Mouse (Mus musculus): ENCODE results near the gene Il20rb. TPM values are rescaled to one million over a fixed set of nuclear protein-coding genes. Genes with fewer than 3 reads are reported as not detected.

The Il20rb gene
- total and polyA plus RNA-seq, 2 experiments from 2014 or later = 0.99 to 2.5 TPM

DNA sequence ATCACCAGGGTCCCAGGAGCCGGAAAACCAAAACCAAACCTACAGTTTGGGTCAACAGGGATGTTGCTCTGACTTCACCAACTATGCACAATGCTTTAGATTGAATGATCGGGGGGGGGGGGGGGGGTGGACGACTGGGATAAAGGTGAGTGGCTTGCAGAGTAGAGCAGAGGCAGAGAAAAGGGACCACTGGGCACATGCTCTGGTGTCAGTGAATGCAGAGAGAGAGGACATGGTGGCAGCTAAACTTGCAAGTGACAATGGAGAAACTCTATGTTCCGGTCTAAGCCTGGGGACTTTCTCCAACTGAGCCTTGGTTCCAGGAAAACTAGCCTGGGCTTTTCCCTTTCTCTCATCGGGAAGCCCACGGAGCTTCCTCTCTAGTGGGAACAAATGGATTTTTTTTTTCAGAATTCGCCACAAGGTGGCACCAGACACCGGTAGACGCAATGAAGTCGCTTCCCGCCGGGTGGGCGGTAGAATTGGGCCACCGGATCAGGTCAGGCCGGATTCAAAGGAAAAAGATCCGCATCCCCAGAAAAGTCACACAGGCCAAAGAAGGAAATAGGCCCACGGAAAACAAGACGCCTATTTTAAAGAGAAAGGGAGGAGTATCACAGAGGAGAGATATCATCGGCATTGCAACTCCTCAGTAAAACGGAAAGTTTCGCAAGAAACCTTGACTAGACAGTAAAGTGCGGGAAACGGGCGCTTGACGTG lies 32.5 kb downstream of the Il20rb start:
- Histone ChIP-seq H3K4me2 (ENCODE audit: low read depth, low read length, poor library complexity, severe bottlenecking) (peak overlapping the region; percentile 57), H3K4me3 (ENCODE audit: low read depth, low read length) (peak overlapping the region; percentile 29), H3K27me3 (ENCODE audit: insufficient read depth, low read length) (no peaks in the 10 kb centered on the region), H3K4me1 (ENCODE audit: insufficient read depth, low read length) (no peaks in the 10 kb centered on the region), H3K27ac (ENCODE audit: low read depth, low read length) (no peak overlapping the region), H3K9ac (replicated peaks; ENCODE audit: low read length, poor library complexity, severe bottlenecking) (0 out of 2 replicates have a peak overlapping the region, but pooled peaks have one; percentile 24), H3K9me3 (ENCODE audit: low read length) (no peaks in the 10 kb centered on the region), H3K36me3 (ENCODE audit: insufficient read depth, low read length) (no peaks in the 10 kb centered on the region)
- DNase-seq (ENCODE audit: low spot score) (peak; percentile 90), ATAC-seq (ENCODE audit: low FRiP score) (no peak)
- TF ChIP-seq CTCF (IDR thresholded peaks at IDR 0.05) = peak; percentile 87
- 7% methylated on average over 25 of the region's 25 CpGs for WGBS

DNA sequence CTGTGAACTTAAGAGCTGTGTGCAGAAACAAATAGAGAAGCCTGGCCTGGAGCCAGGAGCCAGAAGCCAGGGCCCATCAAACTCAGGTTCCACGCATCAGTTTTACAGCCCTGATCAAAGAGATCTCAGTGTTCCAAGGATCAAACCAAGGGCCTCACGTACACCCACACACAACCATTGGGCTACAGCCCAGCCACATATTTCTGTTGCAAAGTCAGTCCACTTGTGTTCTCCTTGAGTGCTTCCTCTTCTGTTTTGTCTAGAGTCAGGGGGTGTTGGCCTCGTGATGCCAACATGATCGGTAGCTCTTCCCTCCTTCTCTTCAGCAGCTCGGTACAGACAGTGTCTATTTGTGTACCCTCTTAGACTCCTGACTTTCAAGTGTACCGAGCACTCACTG lies 34.2 kb downstream of the Il20rb start:
- H3K27ac ChIP-seq (ENCODE audit: low read depth, low read length) = no peak overlapping the region
- WGBS = 65% methylated on average over 6 of the region's 6 CpGs
- ATAC-seq (ENCODE audit: low FRiP score) = no peak
- no peaks in the 10 kb centered on the region for H3K27me3 ChIP-seq (ENCODE audit: insufficient read depth, low read length)
- H3K4me1 ChIP-seq (ENCODE audit: insufficient read depth, low read length) = no peaks in the 10 kb centered on the region
- H3K4me2 ChIP-seq (ENCODE audit: low read depth, low read length, poor library complexity, severe bottlenecking) = no peak overlapping the region
- H3K4me3 ChIP-seq (ENCODE audit: low read depth, low read length) = no peak overlapping the region
- no peak for DNase-seq (ENCODE audit: low spot score)
- H3K9me3 ChIP-seq (ENCODE audit: low read length) = no peaks in the 10 kb centered on the region
- H3K36me3 ChIP-seq (ENCODE audit: insufficient read depth, low read length) = no peaks in the 10 kb centered on the region
- no peak for TF ChIP-seq CTCF (IDR thresholded peaks at IDR 0.05)
- H3K9ac ChIP-seq (replicated peaks; ENCODE audit: low read length, poor library complexity, severe bottlenecking) = no peak overlapping the region

DNA sequence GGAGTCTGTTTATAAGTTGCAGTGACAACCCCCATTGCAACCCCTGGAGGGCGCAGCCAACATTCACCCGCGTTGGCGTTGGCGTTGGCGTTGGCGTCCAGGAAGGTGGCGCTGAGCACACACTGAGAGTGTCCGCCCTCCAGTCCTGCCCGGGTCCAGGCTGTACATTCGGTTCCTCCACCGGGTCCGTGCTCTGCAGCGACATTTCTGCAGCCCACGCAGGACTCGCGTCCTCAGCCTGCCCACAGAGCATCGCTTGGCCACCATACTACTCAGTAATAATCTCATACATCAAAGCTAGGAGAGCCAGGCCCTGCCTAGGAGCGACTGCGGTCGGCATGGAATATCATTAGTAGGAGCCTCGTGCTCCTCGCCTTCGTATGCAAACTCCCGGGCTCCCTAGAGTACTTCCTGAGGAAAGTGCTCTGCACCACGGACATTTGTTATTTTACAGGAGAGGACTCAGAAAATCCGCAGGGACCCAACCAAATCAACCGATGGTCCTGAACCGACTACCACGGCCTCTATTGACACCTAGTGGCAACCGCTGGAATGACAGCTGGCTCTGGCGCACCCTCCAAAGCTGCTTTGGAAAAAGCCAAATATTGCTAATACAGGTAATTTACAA lies 40.4 kb downstream of the Il20rb start:
- TF ChIP-seq CTCF (IDR thresholded peaks at IDR 0.05) = peak; percentile 93
- Histone ChIP-seq H3K9ac (replicated peaks; ENCODE audit: low read length, poor library complexity, severe bottlenecking) (peak overlapping the region; percentile 44), H3K27me3 (ENCODE audit: insufficient read depth, low read length) (no peaks in the 10 kb centered on the region), H3K27ac (ENCODE audit: low read depth, low read length) (peak overlapping the region; percentile 63), H3K9me3 (ENCODE audit: low read length) (no peaks in the 10 kb centered on the region), H3K4me1 (ENCODE audit: insufficient read depth, low read length) (no peaks in the 10 kb centered on the region), H3K4me2 (ENCODE audit: low read depth, low read length, poor library complexity, severe bottlenecking) (peak overlapping the region; percentile 81), H3K4me3 (ENCODE audit: low read depth, low read length) (peak overlapping the region; percentile 42; the same call in 1 of the 2 replicates), H3K36me3 (ENCODE audit: insufficient read depth, low read length) (no peaks in the 10 kb centered on the region)
- ATAC-seq (ENCODE audit: low FRiP score) (peak; percentile 89), DNase-seq (ENCODE audit: low spot score) (peak; percentile 92)
- WGBS = under 1% methylated on average over 32 of the region's 32 CpGs

DNA sequence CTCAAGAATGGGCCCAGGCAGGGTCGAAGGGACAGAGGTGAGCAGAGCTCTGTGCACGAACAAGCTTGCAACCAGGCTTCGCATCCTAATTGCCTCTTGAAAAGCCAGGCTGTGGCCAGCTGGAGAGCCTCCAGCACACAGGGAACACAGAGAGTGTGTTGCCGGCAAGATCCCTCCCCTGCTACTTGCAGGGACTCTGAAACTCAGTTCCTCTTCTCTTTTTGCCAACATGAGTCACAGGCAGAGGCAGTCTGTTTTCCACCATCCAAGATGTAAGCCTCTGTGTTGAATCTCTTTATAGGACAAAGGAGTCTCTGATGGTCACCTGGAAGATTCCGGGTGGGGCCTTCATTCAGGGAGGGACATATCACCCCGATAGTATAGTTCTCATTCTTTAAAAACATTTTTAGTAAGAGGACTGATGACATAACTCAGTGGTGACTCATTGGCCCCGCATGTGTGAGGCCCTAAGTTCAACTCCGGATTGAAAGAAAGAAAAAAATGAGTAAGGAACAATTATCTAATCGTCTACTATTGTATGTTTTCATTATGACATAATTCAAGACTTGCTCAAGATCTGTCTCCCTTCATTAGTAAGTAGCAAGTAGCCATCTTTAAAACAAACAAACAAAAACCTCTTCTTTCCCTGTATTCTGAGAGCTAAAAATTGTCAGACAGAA lies 46.3 kb downstream of the Il20rb start:
- Histone ChIP-seq H3K9ac (replicated peaks; ENCODE audit: low read length, poor library complexity, severe bottlenecking) (no peak overlapping the region), H3K4me2 (ENCODE audit: low read depth, low read length, poor library complexity, severe bottlenecking) (peak overlapping the region; percentile 24; the same call in 1 of the 2 replicates), H3K36me3 (ENCODE audit: insufficient read depth, low read length) (no peaks in the 10 kb centered on the region), H3K27me3 (ENCODE audit: insufficient read depth, low read length) (no peaks in the 10 kb centered on the region), H3K27ac (ENCODE audit: low read depth, low read length) (peak overlapping the region; percentile 53; the same call in 1 of the 2 replicates), H3K9me3 (ENCODE audit: low read length) (no peaks in the 10 kb centered on the region), H3K4me3 (ENCODE audit: low read depth, low read length) (no peak overlapping the region), H3K4me1 (ENCODE audit: insufficient read depth, low read length) (no peaks in the 10 kb centered on the region)
- ATAC-seq (ENCODE audit: low FRiP score) (peak; percentile 72), DNase-seq (ENCODE audit: low spot score) (peak; percentile 86)
- TF ChIP-seq CTCF (IDR thresholded peaks at IDR 0.05) = no peak
- WGBS = 50% methylated on average over 9 of the region's 9 CpGs

DNA sequence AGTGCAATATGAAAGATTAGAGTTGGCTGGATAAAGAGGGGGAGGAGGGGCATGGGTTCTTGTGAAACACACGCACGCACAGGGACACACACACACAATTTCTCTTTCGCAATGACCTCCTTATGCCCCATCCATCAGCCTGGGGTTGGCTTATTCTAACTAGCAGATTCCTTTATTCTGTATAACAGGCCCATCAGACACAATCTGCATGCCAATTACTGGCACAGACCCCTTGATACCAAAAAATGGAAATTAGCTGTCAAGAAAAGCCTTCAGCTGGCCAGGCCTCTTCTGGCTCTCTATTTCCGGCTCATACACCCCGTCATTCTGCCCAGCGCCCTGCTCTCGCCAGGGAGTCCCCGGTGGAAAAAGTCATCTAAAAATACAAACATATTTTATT lies 47.1 kb downstream of the Il20rb start:
- no peak for TF ChIP-seq CTCF (IDR thresholded peaks at IDR 0.05)
- DNase-seq (ENCODE audit: low spot score) (peak; percentile 71), ATAC-seq (ENCODE audit: low FRiP score) (peak; percentile 60; the same call in 1 of the 2 replicates)
- WGBS = 23% methylated on average over 8 of the region's 8 CpGs
- Histone ChIP-seq H3K36me3 (ENCODE audit: insufficient read depth, low read length) (no peaks in the 10 kb centered on the region), H3K27me3 (ENCODE audit: insufficient read depth, low read length) (no peaks in the 10 kb centered on the region), H3K4me3 (ENCODE audit: low read depth, low read length) (no peak overlapping the region), H3K27ac (ENCODE audit: low read depth, low read length) (peak overlapping the region; percentile 53; the same call in 1 of the 2 replicates), H3K4me2 (ENCODE audit: low read depth, low read length, poor library complexity, severe bottlenecking) (no peak overlapping the region), H3K4me1 (ENCODE audit: insufficient read depth, low read length) (no peaks in the 10 kb centered on the region), H3K9ac (replicated peaks; ENCODE audit: low read length, poor library complexity, severe bottlenecking) (no peak overlapping the region), H3K9me3 (ENCODE audit: low read length) (no peaks in the 10 kb centered on the region)

Data from midbrain, postnatal 0 days (tissue).